Mouse (Mus musculus) layer of hippocampus, adult 9-11 months (tissue): Measurements from ENCODE around the gene Carmil3.
A peak's percentile ranks its signal among the peaks of the same experiment; 100 is the strongest.

Source experiments
- DNase-seq: peaks from one replicate; pipeline ENCODE4 v3.0.0; 2022

Gene Carmil3

DNA sequence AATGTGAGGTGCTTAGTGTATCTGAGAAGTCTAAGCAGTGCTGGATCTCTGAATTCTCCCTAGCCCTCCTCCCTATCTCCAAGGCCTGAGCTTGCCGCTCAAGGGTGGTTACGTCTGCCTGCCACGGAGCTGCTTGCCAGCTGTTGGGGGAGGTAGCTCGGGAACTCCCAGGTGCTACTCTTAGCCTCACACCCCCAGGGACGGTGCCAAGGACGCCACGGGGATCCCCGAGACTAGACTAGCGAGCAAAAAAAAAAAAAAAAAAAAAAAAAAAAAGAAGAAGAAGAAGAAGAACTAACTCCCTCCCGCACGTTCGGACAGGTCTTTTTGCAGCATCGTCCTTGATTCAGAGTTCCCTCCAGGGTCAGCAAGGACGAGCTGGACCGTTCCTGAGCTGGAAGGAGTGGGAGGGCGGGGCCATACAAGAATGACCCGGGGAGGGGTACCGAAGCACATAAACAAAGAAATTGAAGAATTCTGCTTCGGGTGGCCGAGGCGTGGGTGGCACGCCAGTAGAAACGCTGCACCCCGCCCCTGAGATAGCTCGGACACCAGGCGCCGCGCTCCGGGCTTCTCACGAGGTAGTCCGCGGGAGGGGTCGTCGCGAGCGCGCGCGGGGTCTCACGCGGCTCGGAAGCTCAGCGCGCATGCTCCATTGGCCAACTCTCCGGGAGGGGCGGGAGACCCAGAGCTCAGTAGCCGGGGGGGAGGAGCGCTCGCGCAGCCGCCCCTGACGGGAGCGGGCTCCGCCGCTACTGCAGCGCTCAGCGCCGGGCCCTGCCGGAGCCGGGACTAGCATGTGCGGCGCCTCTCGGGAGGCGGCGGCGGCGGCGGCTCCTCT lies at the start of gene Carmil3:
Carmil3 (plus strand) TSS at position 291 of the 841 bp plus-strand sequence.
- DNase-seq: peak; percentile 90

DNA sequence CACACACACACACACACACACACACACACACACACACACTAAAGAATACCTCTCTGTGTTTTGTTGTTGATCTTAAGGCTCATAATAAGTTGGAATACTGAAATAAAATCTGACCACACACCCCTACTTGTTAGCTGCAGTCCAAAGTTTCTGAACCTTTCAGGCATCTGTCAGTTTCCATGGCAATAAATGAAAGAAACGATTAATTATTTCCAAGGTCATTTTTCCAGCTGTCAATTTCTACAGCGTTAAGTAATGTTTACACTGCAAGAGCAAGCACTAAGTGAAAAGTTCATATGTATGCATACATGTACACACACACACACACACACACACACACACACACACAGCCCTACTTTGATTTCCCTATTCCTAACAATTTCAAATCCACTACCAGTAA lies 32.8 kb upstream of the Carmil3 start:
- DNase-seq: no peak

DNA sequence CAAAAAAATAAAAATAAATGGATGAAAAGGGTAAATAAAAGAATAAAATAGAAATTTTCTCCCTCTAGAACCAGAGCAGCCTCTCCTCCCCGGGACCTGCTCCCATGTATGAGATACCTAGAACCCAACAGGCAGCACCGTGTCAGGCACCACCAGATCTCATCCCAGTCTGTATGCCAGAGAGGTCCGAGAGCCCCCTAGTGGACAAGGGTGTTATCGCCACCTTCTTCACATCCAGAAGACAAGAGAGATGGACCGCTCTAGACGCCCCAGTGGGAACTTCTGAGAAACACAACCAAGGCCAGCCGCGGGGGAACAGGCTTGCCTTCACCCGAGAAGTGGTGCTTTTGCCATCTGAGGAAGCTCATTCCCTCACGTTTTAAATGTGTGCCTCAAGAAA lies 32.2 kb upstream of the Carmil3 start:
- peak; percentile 66 for DNase-seq

DNA sequence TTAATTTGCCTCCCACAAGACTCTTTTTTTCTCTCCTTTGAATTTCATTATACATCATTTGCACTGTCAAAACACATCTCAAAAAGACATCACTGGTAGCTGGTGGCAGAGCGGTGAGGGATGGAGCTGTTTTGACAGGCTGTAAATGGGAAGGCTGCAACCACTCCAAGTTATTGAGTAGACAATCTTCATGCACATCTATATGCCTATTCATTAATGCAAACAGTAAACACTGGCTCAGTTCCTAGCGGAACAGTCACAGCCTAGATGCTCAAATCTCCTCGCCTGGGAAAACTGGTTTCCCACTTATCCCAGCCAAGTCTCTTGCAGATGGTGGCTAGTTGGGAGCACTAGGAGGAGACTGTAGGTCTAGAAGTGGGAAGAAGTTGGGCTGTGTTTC lies 31.7 kb upstream of the Carmil3 start:
- peak; percentile 13 for DNase-seq

DNA sequence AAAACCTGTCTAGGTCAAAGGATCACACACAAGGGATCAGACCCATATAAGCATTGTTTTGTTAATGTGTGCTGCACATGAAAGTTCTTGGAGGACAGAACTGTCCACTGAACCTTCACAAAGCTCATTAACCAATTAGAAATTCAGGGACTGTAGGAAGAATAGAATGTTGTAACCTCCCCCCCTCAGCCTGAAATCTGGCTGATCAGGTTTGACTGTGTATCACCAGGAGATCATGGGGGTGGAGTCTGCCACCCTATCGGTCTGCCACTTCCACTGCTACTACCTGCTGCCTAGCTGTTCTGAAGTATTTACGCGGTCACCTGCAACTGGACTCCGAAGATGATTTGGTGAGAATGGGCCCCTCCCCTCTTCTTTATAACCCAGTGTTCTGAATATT lies 30.7 kb upstream of the Carmil3 start:
- DNase-seq: no peak

DNA sequence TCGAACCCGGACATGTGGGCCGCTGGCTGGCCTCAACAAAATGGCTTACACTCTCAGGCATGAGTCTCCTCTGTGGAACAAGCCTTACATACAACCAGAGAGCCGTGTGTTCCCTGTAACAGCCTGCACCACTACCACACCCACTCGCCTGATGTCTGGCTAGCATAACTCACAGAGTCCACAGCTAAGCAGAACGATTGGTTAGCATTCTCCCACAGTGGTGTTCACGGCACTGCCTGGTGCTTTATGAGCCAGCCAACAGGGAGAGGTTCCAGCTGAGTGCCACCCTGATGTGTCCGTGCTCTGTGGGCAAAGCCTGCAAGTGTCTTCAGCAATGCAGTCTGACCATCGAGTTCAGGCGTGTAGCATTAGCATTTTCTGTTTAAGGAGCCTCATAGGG lies 30.2 kb upstream of the Carmil3 start:
- peak; percentile 87 for DNase-seq

DNA sequence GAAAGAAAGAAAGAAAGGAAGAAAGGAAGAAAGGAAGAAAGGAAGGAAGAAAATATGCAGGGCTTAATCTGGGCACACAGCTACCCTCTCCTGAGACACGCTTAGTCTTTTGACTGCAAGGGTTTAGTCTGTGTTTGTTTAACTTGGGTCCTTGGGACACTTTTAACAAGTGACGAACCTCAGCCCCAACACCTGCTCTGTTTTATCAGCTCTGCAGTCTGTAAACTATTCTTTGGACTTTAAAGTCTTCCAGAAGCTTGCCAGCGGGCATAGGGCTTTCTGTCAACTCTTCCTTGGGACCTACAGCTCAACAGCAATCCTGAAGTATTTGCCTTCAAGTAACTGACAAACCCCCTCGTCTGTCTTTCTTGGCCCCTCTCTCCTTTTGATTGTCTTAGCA lies 28.7 kb upstream of the Carmil3 start:
- no peak for DNase-seq

DNA sequence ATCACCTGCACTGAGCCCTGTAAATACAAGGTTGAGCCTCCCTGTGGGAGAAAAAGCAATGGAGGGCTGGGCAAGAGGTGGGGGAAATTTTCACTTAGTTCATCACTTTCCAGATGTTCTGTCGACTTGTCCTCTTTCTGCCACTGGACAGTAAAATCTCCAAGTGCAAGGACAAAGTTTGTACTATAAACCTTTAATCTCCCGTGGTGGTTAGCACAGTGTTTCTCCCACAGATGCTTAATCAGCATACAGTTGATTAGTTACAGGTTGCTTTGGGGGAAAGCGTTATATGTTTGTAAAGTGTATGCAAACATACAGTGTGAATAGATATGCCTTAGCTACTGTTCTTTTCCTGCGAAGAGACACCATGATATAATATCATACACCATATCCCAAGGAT lies 24.0 kb upstream of the Carmil3 start:
- no peak for DNase-seq

DNA sequence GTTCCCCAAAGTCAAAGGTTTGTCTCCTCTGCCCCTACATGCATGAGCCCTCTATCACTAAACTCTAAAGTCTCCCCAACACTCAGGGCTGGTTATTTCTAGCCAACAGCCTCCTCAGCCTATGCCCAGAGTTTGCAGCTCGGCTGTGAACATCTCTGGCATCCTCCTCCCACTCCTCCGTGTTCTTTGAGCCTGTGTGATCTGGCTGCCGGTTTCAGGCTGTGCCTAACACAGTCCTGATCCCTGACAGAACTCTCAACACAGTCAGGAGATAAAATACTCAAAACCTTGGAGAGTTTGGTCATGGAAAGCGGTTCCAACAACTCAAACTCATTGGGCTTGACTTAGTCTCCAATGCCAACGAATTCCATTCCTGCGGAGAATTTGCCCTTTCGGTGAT lies 23.3 kb upstream of the Carmil3 start:
- DNase-seq: no peak

DNA sequence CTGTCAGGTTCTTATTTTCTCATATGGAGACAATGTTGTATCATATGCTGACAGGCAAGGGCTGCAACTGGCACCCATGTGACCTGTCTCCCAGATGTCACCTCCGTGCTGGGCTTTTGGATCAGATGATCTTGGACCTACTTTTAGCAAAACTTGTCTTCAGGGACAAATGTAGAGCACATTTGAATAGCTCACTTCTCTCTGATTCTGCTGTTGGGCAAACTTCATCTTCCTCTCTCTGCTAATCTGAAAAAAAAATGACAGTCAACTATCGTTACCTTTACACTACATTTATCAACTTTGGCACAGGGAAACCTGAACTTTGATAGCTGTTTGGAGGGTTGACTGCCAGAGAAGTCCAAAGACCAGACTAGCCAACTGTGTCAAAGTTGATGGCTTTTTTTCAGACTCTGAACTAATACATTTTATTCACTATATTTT lies 22.1 kb upstream of the Carmil3 start:
- no peak for DNase-seq

DNA sequence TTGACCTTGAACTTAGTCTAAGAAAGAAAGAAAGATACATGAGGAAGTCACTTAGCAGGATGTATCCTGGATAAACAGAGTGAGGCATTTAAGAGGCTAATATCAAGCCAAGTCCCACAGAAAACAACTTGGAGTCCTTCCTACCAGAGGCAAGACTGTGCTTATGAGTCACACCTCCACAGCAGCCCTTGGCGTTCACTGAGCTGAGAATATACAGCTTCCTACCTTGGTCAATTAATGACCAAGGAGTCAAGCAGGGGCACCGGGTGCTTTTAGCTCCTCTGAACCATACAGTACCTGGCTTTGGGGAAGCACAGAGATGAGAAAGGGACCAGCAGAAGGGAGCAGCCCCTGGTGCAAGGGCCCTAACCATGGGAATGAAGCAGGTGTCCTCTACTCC lies 21.4 kb upstream of the Carmil3 start:
- DNase-seq: no peak

DNA sequence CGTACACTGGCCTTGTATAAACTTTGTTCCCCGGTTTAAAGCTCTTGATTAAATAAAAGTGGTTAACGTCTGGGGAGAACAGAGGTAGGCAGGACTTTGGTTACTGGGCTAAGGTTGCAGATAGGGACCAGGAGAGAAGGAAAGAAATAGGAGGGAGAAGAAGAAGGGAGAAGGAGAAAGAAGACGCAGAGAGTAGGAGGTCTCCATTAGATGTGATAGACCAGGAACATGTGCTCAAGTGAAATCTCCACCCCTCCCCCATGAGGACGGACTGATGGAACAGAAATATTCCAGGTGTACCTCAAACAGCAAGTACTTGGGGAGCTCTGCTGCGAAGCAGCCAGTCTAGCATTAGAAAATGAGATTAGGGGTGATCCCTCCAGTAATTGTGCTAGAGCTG lies 20.6 kb upstream of the Carmil3 start:
- no peak for DNase-seq

DNA sequence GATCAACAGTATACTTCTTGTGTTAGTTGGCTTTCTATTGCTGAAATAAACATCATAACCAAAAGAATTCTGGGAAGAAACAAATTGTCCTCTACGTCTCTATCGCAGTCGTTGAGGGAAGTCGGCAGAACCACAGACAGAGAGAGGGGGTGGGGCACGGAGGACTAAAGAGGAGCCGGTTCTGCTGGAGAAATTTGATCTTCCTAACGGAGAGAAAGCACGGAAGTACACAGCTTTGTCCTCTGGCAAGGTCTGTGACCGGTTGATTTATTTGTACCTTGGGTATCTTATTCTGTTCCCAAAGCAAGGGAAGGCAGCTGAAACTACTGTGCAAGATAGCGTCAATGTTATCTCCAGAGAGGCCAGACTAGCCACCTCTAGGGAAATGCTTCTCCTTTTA lies 19.6 kb upstream of the Carmil3 start:
- DNase-seq: no peak

DNA sequence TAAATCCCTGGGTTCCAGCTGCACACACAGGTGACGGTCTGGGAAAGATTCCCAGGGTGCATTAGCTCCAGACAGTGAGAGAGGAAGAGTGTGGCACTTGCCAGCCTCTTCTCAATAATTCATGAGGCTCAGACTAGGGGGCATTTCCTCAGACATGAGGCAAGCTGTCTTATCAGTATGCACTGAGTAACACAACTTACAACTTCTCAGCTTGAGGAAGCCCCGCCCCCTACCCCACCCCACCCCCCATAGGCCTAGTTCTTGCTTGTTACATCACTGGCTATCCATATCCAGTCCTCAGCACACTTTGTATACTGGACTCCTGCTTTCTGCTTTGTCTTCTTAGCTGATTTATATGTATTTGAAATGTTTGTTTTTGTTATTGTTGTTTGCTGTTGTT lies 14.8 kb upstream of the Carmil3 start:
- no peak for DNase-seq

DNA sequence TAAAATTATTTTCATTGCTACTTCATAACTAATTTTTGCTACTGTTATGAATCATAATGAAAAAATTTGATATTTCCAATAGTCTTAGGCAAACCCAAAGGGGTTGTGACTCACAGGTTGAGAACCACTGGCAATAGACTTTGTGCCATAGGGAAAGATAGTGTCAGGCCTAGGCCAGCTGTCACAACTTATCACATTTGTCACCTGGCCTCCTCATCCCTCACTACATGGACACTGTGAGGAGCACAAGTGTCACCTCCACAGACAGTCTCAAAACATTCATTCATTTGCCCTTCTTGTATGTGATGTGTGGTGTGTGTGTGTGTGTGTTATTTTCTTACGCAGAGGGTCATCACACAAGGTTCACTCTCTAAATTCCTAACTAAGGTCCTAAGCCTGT lies 13.0 kb upstream of the Carmil3 start:
- DNase-seq: no peak

DNA sequence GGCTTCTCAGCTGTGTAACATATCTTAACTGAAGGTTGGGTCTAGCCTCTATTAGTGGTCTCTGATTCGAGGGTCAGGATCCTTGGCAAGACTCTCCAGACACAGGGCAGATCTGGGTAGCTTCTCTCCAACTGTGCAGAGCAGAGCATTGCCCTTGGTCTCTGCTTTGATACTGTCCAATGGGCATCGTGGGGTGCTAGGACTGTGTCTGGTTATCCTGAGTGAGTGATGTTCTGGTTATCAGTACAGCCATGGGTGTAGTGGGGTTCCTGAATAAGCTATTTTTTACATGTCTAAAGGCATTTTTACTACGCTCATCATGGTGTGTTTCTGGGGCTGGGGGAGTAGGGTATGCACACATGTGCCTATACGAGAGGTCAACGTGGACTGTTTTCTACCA lies 12.6 kb upstream of the Carmil3 start:
- DNase-seq: no peak

DNA sequence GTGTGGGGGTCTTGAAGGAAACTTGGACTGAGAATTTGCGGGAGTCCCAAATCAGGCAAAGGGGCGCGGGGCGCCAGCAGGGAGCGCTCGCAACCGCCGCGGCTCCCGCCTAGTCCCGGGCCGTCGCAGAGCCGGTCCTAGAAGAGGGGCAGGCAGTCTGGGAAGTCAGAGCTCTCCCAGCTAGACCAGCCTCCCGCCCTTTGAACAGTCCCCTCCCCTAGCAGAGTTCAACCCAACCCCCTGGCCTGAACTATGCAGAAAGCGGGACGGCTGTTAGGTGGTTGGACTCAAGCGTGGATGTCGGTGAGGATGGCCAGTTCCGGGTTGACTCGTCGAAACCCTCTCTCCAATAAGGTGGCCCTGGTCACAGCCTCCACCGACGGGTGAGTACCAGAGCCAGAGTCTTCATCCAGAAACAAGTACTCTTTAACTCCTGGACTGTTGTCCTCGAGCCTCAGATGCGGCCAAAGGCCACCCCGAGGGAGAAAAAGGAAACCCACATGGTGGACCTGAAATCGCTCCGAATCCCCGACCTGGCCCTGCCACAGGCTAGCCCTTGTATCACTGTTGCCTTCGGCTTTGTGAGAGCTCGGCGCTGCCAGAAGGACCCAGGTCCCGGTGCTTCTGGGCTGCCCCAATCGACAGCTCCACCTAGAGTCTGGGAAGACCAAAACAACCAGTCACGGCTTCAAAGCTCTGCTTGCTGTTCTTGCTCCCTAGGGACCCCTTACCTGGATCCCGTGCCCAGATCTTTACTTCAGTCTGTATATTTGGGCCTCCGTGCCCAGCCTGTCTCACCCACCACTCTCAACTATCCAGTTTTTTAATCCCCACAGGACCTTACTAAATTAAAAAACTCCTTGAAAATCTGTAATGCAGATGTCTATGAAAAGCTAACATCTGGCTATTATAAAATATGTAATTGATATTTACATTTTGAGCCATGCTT lies 11.5 kb upstream of the Carmil3 start, which contains the start of gene Dhrs4:
Dhrs4 (plus strand) TSS at position 108 of the 949 bp plus-strand sequence.
- peak; percentile 78 for DNase-seq

DNA sequence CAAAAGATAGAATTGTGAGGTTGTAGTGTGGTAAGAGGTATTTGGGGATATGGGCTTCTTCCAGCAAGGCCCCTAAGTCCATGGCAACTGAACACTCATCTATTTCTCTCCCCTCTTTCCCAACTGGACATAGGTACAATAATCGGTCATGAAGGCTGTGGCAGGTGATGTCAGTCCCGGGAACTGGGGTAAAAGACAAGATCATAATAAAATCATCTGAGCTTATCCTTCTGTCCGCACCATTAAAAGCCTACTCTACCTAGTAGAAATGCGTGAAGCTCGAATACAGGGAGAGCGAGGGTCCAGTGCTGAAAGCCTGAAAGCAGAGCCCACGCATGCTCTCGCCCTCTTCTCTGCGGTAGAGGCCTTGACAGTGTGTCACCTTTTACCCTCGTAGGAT lies 10.8 kb upstream of the Carmil3 start:
- DNase-seq: no peak

DNA sequence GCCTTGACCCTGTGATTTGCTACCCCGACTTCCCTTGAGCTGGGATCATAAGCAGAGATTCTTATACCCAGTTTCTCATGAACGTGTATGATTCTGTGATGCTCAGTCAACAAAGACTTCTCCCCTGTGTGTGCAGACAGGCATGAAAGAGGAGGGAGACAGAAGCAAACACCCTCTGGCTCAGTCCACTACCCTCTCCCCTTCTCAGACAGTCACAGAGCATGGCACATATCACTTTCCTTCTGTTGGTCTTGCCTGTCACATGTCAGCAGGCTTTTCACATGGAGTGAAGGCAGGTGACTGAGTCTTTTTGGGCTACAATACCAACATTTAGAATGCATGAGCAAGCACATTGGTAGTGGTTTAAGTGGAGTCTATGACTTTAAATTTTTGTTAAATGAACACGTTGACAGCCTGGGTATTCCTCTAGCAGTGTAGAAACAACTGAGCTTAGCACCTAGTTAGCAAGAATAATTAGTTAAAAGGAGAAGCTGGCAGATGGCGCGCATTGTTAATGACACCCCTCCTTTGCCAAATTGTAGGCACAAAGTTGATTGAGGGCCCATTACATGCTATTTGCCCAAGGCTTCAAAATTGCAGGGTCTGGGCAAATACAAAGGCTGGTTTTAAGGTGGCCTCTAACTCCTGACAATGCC lies 5.9 kb upstream of the Carmil3 start:
- DNase-seq: peak; percentile 61

DNA sequence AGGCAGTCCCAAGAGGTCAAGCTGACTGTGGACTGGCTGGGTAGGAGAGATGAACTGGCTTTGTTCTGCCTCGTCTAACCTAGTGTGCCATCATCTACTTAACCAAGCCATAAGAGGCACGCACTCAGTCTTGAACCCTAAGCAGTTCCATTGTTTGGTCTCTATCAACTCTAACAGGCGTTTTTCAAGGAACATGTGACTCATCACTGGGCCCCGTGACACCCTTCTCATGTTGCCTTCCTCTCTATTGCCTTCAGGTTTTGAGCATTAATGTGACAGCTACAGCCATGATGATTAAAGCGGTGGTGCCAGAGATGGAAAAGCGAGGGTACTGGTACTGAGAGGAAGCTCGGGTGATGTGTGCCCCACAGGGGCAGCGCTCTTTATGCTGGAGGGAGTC lies 3.6 kb upstream of the Carmil3 start:
- DNase-seq: no peak

DNA sequence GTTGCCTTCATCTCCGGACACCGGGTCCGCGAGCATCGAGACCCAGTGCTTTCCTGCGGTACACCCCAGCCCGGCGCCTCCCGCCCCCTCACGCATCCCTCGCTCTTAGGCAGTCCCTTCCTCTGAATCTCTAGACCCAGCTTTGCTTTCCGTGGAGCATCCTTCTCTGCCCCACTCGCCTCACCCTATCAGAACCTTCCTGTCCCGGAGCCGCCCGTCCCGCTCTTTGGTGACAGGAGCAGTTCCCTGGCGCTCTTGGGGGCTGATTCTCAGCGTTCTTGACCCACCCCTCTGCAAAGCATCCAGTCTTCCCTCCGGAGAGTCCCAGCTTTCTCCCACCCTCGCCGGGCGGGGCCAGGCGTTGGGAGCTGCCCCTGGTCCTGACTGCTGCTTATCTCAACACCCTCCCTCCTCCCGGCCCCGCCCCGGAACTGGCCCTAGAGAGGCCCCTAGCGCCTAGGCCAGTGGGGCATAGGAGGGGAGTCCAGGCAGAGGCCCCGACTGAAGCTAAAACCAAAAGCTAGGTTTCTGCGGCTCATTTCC lies 911 bp downstream of the Carmil3 start:
- peak; percentile 73 for DNase-seq

DNA sequence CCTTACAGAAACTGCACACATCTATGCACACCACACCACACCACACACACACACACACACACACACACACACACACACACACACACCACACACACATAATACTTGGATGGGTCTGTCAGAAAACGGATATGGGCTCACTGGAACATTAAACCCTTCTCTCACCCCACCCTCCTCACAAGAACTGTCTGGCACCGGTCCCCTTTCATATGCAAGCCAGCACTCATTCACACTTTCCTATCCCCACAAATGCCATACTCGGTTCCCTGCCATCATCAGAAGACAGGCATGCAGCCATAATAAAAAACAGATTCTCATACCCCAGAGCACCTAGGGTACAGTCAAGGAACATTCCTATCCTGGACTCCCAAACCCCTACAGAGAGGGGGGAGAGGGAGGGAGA lies 1.7 kb downstream of the Carmil3 start:
- no peak for DNase-seq
